Mouse (Mus musculus): ENCODE measurements at regions not wholly inside any gene's neighbourhood (a gene's known extent, or its start where the extent isn't known, plus 50 kb on each side); places are given as distances from the start of the nearest gene placed in this dataset.

DNA sequence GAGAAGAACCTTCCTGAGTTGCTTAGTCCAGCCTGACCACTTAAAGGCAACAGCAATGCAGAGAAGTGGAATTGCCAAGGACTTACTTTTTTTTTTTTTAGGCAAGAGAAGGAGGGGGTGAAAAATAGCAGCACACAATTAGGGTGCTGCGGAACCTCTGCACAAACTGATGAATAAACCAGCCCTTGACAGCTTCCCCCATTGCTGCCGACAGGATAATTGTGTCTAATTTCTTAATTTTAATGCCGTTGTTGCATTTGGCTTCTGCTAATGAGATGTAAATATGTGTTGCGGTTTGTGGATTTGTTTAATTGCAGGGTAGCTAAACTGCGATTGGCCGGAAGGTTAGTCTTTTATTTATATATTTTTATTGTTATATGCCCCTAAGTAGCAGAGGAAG, 157.5 kb upstream of the B3gat1 start:
- no peak for DNase-seq

DNA sequence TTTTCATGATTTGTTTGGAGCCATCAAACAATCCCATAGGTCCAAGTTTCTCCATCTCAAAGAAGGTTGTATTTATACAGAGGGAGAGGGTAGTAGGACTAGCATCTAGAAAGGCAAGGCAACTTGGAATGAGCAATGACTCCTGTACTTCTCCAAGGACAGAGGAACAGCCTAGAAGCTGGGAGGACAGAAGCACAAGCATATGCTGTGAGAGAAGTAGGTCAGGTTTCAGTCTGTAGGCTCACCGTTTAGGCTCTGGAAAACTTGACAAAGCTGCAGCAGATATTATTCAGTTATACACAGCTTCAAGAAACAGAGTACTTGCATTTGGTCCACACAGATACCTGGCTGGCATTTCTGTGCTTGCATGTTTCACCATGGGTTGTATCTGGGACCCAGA, 131.5 kb upstream of the B3gat1 start:
- DNase-seq = no peak

DNA sequence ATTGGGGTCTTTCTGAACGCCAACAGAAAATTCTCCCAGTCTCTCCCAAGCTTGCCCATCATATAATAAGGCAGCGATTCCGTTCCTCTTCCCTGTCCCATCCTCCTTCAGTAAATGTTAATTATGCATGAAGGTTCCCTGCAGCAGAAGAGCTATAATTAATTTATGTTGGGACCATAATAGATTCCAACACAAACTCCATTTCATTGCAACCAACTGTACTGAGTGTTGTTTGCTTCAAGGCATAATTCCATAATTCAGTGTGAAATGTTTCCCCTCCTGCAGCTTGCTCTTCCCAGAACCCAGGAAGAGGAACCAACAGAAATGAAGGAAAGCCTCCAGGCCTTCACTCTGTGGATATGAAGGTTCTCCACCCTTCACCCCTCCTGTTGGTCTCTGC, 129.0 kb upstream of the B3gat1 start:
- no peak for DNase-seq

DNA sequence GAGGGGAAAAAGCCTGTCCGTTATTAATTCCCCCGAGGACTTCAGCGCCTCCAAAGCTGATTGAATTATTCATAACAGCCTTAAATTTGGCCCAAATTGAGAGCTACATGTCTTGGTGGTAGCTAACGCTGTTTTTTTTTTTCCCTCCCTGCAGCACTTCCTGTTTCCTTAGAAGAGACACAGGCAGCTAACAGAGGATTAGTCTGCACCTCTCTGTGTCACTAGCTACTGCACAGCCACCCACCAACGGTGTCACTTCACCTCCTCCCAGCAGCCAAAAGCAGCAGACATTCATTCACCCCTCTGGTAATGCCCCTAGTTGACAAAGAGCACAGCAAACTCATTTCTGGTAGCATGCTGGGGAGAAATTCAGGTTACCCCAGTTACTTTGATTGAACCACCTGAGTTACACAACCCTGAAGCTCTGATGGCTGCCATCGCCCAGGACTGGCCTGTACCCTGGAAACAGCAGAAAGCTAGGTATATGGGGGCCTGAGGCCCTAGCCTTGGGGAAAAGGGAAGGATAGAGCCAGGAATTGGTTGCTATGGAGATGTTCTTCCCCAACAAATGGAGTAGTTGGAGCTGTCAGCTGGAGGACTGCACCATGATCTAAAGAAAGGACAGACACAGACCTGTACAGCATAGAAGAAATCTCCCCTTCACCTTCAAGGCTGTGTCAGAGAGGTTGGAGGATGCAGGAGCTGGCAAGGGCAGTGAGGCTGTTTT, 121.7 kb upstream of the B3gat1 start:
- DNase-seq = peak in 1 of 2 experiments; percentile 7

DNA sequence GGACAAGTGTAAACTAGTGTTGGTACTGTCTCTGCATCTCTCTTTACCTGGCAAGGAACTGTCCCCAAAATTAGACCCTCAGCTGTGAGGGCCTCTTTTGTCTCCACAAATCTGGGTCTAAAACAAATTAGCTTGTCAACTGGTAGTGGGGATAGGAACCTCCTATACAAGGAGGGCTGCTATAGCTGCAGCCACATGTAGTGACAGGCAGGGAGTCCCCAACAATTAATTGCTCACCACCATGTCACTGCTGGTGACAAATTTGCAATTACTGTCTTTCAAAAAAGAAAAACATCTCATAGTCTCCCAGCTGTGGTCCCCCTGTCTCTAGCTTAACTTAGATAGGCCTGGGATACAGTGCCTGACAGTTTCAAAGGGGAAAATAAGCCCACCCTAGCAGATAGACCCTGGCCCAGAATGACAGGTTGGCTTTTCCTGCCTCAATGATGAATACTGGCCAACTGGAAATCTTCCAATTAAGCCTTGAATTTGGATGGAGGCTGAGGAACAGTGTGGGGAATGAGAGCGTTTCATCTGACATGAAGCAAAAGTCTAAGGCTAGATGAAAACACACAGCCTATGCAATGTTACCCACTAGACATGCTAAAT, 110.6 kb upstream of the B3gat1 start:
- DNase-seq = no peak

DNA sequence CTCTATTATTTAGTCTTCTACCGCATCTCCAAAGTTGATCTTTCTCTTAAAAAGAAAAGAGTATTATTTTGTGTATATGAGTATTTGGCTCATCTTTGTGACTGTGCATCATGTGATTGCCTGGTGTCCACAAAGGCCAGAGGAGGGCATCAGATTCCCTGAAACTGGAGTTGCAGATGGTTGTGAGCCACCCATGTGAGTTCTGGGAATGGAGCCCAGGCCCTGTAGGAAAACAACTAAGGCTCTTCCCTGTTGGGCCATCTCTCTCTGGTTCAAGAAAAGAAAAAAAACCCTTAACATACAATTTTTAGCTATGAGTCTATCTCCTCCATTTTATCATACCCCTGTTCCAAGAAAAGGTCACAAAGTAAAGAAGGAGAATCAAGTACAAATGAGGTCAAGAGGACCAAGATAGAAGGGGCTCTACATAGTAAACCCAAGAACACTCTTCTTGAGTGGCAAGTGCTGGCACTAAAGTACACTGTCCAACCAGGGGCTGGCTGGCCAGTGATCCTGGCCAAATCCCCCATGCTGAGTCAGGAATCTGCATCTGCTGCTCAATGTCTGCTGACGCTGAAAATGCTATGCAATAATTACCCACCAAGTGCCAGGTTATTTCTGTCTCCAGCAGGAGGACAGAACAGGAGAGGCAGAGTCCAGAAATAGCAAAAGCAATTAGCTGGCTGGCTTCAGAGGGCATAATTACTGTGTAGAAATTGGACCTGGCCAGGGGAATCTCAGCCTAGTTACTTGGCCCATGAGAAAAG, 108.2 kb upstream of the B3gat1 start:
- DNase-seq = no peak

DNA sequence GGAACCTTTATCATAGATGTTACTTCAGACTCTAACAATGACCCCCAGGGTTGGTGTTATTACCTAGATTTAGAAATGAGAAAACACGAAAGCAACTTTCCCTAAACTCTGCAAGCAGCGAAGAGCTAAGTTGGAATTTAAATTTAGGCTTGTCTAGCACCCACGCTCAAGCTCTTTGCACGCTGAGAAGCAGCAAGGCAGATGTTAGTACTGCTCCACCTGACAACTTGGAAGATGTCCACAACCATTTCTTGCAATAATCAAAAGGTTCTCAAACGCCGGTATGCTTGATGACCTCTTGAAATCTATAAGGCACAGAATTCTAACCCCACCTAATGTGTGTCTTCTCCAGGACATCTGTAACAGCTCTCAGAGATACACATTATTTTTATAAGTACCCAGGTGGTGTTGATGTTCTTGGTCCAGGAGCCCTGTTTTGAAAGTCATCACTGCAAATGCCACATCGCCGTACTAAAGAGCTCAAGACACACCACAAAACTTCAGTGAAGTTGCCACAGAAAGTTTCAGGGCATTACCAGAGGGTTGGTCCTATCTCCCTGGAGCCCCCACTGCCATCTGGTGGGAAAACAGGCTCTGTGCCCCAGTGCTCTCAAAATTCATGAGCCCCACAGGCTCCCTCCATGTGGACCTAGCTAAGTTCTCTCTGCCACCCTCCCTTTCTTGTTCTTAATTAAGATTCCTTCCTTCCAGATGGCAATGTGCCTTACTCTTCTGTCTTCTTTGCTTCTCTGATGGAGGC, 100.5 kb upstream of the B3gat1 start:
- DNase-seq = no peak

DNA sequence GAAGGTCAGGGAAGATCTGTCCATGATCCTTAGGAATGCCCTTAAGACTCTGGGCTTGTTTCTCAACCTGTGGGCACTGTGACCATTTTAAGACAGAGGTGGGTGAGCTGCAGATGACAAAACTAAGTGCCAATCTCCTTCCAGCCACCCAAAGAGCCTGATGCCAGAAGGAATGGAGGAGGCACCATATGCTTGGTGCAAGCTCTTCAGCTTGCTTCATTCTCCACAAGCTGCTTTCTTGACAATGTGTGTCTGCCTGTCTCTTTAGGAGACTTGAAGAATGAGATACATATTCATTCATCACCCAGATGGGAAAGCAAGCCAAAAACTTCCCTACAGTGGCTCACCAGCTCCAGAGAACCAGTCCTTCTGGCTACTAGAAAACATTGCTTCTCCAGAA, 98.3 kb upstream of the B3gat1 start:
- no peak for DNase-seq

DNA sequence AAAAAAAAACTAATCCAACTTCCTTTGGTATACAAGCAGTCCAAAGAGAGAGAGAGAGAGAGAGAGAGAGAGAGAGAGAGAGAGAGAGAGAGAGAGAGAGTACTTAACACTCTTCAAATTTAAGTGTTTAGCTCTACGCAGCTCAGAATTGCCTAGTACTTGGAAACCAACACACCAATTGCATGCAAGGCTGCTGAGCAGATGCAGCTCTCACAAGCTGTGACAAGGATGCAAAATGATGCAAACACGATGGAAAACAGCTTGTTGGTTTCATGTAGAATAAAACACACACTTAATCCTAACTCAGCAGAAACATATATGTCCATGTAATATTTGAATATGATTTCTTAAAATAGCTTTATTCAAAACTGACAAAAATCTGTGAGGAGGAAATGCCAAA, 94.9 kb upstream of the B3gat1 start:
- no peak for DNase-seq

DNA sequence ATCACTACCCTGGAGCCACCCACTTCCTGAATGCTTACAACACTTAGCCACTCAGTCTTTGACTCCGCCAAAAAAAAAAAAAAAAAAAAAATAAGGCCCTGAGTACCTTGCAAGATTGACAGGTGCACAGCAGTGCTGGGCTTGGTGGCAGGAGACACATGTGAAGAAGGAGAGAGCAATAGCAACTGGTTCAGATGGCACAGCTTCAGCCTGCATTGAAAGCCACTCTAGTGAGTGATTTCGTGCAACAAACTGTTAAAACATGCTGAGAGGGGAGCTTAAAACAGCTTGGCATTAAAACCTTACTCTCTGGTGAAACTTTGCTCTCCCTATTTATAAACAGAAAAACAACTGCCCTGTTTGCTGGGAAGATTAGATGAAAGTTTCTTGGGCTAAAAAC, 91.2 kb upstream of the B3gat1 start:
- DNase-seq = no peak

DNA sequence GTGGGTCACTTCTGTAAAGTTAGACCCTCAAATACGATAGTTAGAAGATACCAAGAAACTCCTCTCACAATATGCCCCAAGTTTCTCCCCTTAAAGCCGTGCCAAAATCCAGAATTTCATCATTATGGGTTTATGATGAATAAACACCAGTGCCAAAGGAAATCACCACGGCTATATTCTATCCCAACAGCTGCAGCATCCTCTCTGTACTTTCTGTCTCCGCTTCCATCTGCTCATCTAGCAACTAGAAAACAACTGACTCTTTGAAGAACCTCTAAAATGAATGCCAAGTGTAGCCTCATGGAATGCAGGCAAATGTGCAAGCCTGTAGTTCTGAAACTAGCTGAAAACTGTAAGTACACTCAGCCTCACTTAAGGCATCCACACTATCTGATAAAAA, 90.7 kb upstream of the B3gat1 start:
- DNase-seq = no peak

DNA sequence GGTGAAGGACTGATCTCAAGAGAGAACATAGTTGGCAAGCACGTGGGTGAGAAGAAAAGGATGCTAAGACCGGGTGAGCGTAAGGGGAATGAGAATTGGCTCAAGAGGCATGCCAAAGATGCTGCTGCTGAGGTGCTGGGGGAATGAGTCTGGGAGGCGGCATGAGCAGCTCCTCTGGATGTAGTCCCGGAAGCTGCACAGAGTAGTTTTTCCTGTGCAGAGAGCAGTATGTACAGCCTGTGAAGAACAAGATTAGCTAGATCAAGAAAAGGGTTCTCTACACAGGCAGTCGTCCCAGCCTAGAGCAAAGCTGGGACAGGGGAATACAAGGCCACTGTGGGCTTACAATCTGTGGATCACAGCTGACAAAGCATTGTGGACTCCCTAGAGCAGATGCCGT, 84.0 kb upstream of the B3gat1 start:
- no peak for DNase-seq

DNA sequence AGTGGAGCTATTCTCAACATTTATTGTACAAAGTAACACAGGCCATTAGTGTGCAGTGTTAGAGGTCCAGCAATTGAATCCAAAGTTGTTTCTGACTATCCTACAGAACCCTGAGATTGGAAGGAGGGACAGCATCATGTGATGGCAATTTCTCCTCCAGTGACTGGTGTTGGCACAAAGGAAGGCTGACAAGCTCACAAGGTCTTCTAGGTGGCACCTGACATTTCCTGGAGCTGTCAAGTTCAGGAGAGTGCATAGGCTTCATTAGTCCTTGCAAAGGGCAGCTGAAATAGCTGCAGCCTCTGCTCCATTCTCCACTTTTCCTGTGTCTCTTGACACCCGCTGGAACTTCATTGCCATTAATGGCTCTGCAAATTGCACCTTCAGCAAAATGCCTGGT, 80.6 kb upstream of the B3gat1 start:
- DNase-seq = no peak

DNA sequence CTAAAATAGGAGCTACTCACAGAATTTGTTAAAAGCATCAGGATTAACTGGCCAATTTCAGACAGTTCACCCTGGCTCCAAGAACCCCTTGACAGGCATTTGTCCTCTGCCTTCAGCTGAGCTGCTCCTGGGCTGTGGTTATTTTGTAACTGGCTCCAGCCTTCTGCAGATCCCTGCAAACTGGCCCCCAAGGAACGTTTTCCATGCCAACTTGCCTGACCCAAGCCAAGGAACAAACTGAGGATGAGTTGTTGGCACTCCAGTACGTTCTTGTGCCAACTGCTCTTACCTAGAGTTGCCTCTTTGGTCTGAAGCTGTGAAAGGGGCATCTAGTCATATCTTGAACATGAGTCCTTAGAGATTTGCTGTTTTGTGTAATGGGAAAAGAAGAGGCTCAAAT, 74.2 kb upstream of the B3gat1 start:
- DNase-seq = no peak

DNA sequence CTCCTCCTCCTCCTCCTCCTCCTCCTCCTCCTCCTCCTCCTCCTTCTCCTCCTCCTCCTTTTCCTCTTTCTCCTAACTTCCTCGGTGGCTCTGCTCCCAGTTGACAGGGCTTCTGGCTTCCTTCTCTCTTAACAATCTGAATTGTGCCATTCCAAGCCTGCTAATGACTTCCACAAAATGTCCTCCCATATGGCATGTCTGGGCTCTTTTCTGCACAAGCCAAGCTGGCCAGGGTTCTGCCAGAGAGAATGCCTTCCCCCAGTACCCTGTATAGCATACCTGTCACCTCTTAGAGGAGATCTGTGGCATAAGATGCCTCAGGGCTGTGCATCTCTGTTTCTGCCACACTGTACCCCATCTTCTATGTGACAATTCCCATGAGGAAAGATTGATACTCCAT, 70.0 kb upstream of the B3gat1 start:
- no peak for DNase-seq

DNA sequence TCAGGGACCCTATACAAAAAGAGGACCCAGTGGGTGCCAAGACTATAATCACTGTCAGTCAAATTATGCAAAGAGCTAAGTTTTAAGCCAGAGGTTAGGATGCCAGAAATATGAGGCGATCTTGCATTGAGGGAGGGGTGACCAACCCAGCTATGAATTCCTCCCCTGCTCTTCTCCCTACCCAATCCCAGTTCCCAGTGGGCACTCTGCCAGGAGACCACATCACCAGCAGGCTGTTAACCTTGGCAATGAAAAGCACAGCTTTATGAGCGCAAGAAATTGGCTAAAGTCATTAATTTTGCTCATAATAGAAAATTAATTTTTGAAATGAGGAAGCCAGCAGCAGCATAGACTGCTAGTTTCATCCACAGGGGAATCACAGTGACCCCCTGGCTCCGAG, 65.7 kb upstream of the B3gat1 start:
- DNase-seq = peak in 1 of 2 experiments; percentile 3

DNA sequence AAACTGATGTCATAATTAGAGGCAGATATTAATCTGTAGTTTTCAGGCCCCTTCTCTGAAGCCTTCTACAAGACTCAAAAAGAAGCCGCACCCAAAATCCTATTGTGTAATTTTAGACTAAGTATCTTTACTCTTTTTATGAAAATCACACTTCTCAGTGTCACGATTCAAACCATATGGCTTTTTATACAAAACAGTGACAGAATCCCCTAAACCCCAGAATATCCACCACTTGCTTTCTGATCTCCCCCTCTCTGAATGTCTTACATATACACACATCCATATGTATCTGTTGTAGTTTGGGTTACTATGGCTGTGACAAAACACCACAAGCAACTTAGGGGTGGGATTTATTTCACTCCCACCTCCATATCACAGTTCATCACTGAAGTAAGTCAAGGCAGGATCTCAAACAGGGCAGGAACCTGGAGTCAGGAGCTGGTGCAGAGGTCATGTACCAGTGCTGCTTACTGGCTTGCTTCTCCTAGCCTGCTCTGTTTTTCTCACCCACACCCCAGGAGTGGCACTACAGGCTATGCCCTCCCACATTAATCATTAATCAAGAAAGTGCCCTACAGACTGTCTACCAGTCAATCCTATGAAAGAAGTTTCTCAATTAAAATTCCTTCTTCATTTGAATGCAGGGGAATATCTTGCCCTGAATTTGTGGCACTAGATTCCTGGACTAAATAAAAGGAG, 59.3 kb upstream of the B3gat1 start:
- DNase-seq = no peak

DNA sequence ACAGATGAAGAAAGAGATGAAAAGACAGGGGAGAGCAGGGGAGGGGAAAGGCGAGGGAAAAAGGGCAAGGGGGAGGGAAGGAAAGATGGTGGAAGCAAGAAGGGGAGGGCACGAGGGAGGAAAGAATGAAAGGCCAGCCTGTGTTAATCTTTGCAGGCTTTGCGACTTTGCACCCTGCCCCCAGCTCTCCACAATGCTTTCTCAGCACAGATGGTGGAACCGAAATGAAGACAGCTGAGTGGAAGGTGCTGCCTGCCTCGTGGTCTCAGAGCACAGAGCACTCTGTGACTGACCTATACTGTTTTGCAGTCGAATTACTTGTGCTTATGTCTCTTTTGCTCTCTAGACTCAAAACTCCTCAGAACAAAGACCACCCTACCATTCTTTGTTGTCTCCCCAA, 55.2 kb upstream of the B3gat1 start:
- DNase-seq = no peak

DNA sequence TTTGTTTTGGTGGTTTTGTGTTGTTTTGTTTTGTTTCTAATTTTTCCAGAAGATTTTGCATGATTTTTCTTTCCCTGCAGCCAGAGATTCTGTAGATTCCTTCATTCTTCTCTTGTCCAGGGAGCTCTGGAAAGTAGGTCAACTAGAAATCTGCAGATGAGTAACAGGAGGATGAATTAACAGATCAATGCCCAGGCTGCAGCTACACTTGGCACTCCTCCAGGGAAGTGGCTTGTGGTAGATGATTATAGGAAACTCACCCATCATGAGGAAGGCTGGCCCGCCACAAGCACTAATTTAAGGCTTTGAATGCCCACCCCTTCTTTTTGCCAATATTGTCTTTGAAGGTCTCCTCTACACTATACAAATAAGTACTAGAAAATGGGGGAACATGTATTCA, 52.0 kb upstream of the B3gat1 start:
- DNase-seq = no peak

All from adrenal gland, postnatal 36 days (tissue).